Mouse (Mus musculus) embryo, embryonic 10.5 days (tissue): ENCODE data around the gene Bnip3.

ENCODE experiments used
- DNase-seq: peaks from one replicate; pipeline ENCODE4 v3.0.0-alpha.2; 2015; ENCODE audit warnings: low spot score

Gene Bnip3

GRCm38 (mm10) chr7:138909277-138910192 is at the start of gene Bnip3:
Bnip3 (minus strand) TSS chr7:138909519.
- peak; percentile 92 for DNase-seq

- no peak for DNase-seq
These were observed 47.8 kb upstream of the Bnip3 start for GRCm38 (mm10) chr7:138957106-138957505.

GRCm38 (mm10) chr7:138955787-138956186 is 46.5 kb upstream of the Bnip3 start:
- no peak for DNase-seq

- no peak for DNase-seq
These were observed 39.0 kb upstream of the Bnip3 start for GRCm38 (mm10) chr7:138948309-138948708.

- no peak for DNase-seq
These were observed 38.4 kb upstream of the Bnip3 start for GRCm38 (mm10) chr7:138947741-138948140.

- DNase-seq: no peak
These were observed 36.3 kb upstream of the Bnip3 start for GRCm38 (mm10) chr7:138945668-138946067.

- no peak for DNase-seq
These were observed 33.0 kb upstream of the Bnip3 start for GRCm38 (mm10) chr7:138942301-138942700.

GRCm38 (mm10) chr7:138941571-138941970 is 32.3 kb upstream of the Bnip3 start:
- no peak for DNase-seq

GRCm38 (mm10) chr7:138940612-138941461 is 31.5 kb upstream of the Bnip3 start, which contains the start of gene Jakmip3:
Jakmip3 (plus strand) TSS chr7:138940730.
- DNase-seq: peak; percentile 18

- DNase-seq: peak; percentile 47
These were observed 30.9 kb upstream of the Bnip3 start for GRCm38 (mm10) chr7:138940256-138940611.

- DNase-seq: no peak
These were observed 29.7 kb upstream of the Bnip3 start for GRCm38 (mm10) chr7:138938991-138939390.

GRCm38 (mm10) chr7:138934523-138934922 is 25.2 kb upstream of the Bnip3 start:
- no peak for DNase-seq

GRCm38 (mm10) chr7:138928456-138928855 is 19.1 kb upstream of the Bnip3 start:
- no peak for DNase-seq

GRCm38 (mm10) chr7:138923756-138924425 is 14.6 kb upstream of the Bnip3 start:
- peak; percentile 66 for DNase-seq

- DNase-seq: no peak
These were observed 12.3 kb upstream of the Bnip3 start for GRCm38 (mm10) chr7:138921611-138922010.

- peak; percentile 52 for DNase-seq
These were observed 10.0 kb upstream of the Bnip3 start for GRCm38 (mm10) chr7:138919156-138919944.

GRCm38 (mm10) chr7:138913616-138914015 is 4.3 kb upstream of the Bnip3 start:
- DNase-seq: no peak

GRCm38 (mm10) chr7:138910193-138910562 is 859 bp upstream of the Bnip3 start:
- peak; percentile 30 for DNase-seq

GRCm38 (mm10) chr7:138908768-138909276 is 497 bp downstream of the Bnip3 start:
- peak; percentile 50 for DNase-seq

GRCm38 (mm10) chr7:138907976-138908375 is 1.3 kb downstream of the Bnip3 start:
- DNase-seq: peak; percentile 23

GRCm38 (mm10) chr7:138907043-138907442 is 2.3 kb downstream of the Bnip3 start:
- peak; percentile 79 for DNase-seq
